Mouse (Mus musculus): ENCODE data around the gene Odf3b.

DNA sequence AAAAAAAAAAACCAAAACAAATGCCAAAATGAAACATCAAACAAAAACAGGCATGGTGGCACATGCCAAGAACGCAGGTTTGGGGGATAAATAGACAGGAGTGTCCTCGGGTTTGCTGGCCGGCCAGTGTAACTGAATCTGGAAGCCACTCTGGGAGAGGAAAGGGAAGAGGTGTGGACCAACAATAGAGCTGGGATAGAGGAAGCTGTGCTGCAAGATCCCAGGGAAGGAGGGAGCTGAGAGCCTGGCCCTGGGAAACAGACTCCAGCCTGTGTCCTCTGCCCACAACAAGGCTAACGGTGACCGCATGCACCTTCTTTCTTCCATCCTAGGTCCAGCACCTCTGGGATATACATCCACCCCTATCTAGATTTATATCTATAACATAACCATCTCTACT, 28.6 kb downstream of the Odf3b start:
- TF ChIP-seq POLR2A (IDR thresholded peaks at IDR 0.05; ENCODE audit: low read depth, low read length) (no peak), E2F4 (IDR thresholded peaks at IDR 0.05; ENCODE audit: insufficient replicate concordance, low read depth, low read length) (no peak), CTCF (conservative IDR thresholded peaks at IDR 0.05 in 1 of 2, IDR thresholded peaks at IDR 0.05 in 1 of 2; ENCODE audit: low read depth in 2 of 2, low read length in 2 of 2) (no peak), EP300 (IDR thresholded peaks at IDR 0.05; ENCODE audit: low read length) (no peak), BHLHE40 (IDR thresholded peaks at IDR 0.05; ENCODE audit: low read depth, low read length) (no peak), MAX (IDR thresholded peaks at IDR 0.05; ENCODE audit: low read length) (no peak), USF1 (IDR thresholded peaks at IDR 0.05; ENCODE audit: low read depth, low read length) (no peak), TBP (conservative IDR thresholded peaks at IDR 0.05; ENCODE audit: low read depth, low read length) (no peak), SIN3A (IDR thresholded peaks at IDR 0.05; ENCODE audit: low read length) (no peak), UBTF (IDR thresholded peaks at IDR 0.05; ENCODE audit: low read depth, low read length) (no peak), ZC3H11A (IDR thresholded peaks at IDR 0.05; ENCODE audit: low read depth, low read length) (no peak)

All from CH12.LX (cell line).